Mouse (Mus musculus) limb, embryonic 13.5 days (tissue): ENCODE data around the gene Tyms. TPM values are rescaled to one million over a fixed set of nuclear protein-coding genes. Genes with fewer than 3 reads are reported as not detected.
"Not testable (repeated sequence)": the region's sequence is repeated elsewhere in the genome, so short reads cannot be mapped to it uniquely, and the experiment has no call there.

ENCODE experiments used
- ATAC-seq: fragments of 200-750 bp; cut with Nextera tagmentation; 2 replicates; pipeline ENCODE4 v1.8.0; 2017; ENCODE audit warnings: low read depth, moderate number of reproducible peaks, moderate TSS enrichment; ENCODE audit not compliant: low FRiP score
- H3K27ac ChIP-seq: fragments of 300-500 bp; sonication (generic); 2 replicates; pipeline ENCODE4 v1.5.1; 2015; ENCODE audit warnings: inconsistent platforms, mild to moderate bottlenecking, moderate library complexity
- H3K27me3 ChIP-seq: fragments of 300-500 bp; sonication (generic); 2 replicates; pipeline ENCODE4 v1.6.1; 2015; ENCODE audit warnings: mild to moderate bottlenecking, inconsistent platforms
- H3K36me3 ChIP-seq: fragments of 300-500 bp; sonication (generic); 2 replicates; pipeline ENCODE4 v1.6.1; 2015; ENCODE audit warnings: inconsistent platforms, mild to moderate bottlenecking, moderate library complexity
- H3K4me1 ChIP-seq: fragments of 300-500 bp; sonication (generic); 2 replicates; pipeline ENCODE4 v1.6.1; 2015; ENCODE audit warnings: inconsistent platforms
- H3K4me2 ChIP-seq: fragments of 300-500 bp; sonication (generic); replicated peaks from 2 replicates; pipeline ENCODE4 v1.6.1; 2015; ENCODE audit warnings: inconsistent platforms, mild to moderate bottlenecking, moderate library complexity
- H3K4me3 ChIP-seq: fragments of 300-500 bp; sonication (generic); 2 replicates; pipeline ENCODE4 v1.5.1; 2015; ENCODE audit warnings: moderate library complexity, mild to moderate bottlenecking, inconsistent platforms
- H3K9ac ChIP-seq: fragments of 300-500 bp; sonication (generic); 2 replicates; pipeline ENCODE4 v1.6.1; 2015; ENCODE audit warnings: mild to moderate bottlenecking, inconsistent platforms
- H3K9me3 ChIP-seq: fragments of 300-500 bp; sonication (generic); 2 replicates; pipeline ENCODE4 v1.6.1; 2016; ENCODE audit warnings: inconsistent platforms
- WGBS: fragments of 180-500 bp; shearing (Covaris S2); methylation state at CpG from one replicate; pipeline ENCODE4 v1.1.7; 2015; 5-methylcytosine and 5-hydroxymethylcytosine counted together
- polyA plus RNA-seq: library from polyadenylated mRNA; unstranded; fragments of >200 nt; fragmentation: Nextera tagmentation; extraction: Ambion mirVana; gene quantifications from 2 replicates; pipeline ENCODE4 v1.2.1, GENCODE M21; 2015

The Tyms gene
- polyA plus RNA-seq, 1 experiment from 2014 or later, result 295 TPM

DNA sequence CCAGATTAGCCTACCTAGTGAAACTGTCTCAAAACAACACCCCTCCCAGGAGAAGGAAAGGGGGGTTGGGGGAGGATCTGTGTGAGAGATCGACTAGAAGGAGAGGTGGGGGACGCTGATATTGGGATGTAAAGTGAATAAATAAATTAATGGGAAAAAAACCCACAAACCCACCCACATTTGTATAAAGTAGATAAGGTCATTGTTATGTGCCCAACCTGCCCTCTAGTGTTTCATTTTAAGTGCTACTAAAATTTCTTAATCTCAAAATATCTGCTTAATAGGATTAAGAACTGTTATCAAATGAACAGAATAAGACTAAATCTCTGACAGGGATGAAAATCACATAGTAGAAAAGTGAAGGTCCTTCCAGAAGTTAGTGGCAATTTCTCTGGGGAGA is 21.0 kb upstream of the Tyms start:
- Histone ChIP-seq H3K4me1 (no peaks in the 10 kb centered on the region), H3K4me2 (no peak overlapping the region), H3K4me3 (no peak overlapping the region), H3K27me3 (no peaks in the 10 kb centered on the region), H3K9ac (no peak overlapping the region), H3K27ac (no peak overlapping the region), H3K9me3 (no peaks in the 10 kb centered on the region), H3K36me3 (no peaks in the 10 kb centered on the region)
- ATAC-seq, result no peak
- 53% methylated on average over 2 of the region's 2 CpGs for WGBS

DNA sequence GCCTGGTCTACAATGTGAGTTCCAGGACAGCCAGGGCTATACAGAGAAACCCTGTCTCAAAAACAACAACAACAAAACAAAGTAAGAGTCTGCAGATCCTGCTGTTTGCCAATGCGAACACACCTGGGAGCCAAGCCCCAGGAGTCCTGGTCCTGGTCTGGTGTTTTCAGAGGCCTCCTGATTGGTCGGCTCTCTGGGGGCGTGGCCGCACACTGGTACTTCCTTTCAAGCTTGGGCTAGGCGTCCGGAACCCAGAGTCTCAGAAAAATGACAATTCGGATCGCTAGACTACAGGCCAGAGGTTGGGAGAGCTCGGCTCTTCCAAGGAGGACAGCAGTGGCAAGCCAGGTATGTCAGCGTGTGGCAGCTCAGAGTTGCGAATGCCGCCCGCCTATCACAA is 19.3 kb upstream of the Tyms start:
- ATAC-seq, result no peak
- 43% methylated on average over 13 of the region's 13 CpGs for WGBS
- no peaks in the 10 kb centered on the region for H3K36me3 ChIP-seq
- H3K27ac ChIP-seq, result no peak overlapping the region
- no peak overlapping the region for H3K9ac ChIP-seq
- H3K27me3 ChIP-seq, result no peaks in the 10 kb centered on the region
- H3K4me1 ChIP-seq, result no peaks in the 10 kb centered on the region
- 0 out of 2 replicates have a peak overlapping the region, but pooled peaks have one; percentile 2 for H3K4me2 ChIP-seq
- no peak overlapping the region for H3K4me3 ChIP-seq
- no peaks in the 10 kb centered on the region for H3K9me3 ChIP-seq

DNA sequence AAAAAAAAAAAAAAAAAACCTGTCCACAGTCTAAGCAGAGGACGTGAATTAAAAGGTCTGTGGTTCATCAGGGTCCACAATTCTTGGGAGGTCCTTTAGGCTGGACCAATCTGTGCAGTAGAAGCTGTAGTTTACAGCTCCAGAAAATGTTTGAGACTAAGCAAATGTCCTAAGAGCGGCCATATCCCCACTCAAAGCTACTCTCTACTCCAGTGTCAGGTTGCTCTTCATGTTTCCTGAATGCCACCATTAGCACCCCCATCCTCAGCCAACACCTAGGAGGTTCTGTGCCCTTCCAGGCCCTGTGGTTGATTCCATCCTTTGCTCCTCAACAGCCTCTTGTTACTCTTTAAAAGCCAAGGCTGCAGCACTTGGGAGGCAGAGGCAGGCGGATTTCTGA is 1.0 kb downstream of the Tyms start:
- 28% methylated on average over 3 of the region's 3 CpGs for WGBS
- H3K9ac ChIP-seq, result peak overlapping the region; percentile 85
- H3K36me3 ChIP-seq, result peaks cover 40% of the 10 kb centered on the region
- peak; percentile 29; the same call in 1 of the 2 replicates for ATAC-seq
- peak overlapping the region; percentile 81 for H3K4me2 ChIP-seq
- peak overlapping the region; percentile 85 for H3K4me3 ChIP-seq
- peaks cover 14% of the 10 kb centered on the region for H3K4me1 ChIP-seq
- H3K27me3 ChIP-seq, result no peaks in the 10 kb centered on the region
- H3K27ac ChIP-seq, result no peak overlapping the region
- H3K9me3 ChIP-seq, result no peaks in the 10 kb centered on the region

DNA sequence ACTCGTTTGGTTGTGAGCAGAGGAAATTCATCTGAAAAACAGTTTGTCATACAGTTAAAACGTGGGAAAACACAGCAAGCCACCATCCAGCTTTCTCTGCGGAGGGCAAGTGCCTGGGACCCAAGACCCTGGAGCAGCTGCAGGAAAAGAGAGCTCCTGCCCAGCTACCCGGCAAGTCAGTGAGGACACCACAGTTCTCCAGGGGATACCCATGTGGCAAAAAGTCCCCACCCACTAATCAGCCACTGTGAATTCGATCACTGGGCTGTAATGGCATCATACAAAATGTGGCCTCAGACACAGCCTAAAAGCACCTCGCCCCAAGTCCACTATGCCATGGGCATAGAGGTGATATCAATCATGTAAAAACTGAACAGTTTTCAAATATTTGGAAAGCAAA is 1.7 kb downstream of the Tyms start:
- Histone ChIP-seq H3K9me3 (no peaks in the 10 kb centered on the region), H3K4me2 (peak overlapping the region; percentile 81), H3K9ac (peak overlapping the region; percentile 85), H3K27ac (no peak overlapping the region), H3K36me3 (peaks cover 47% of the 10 kb centered on the region), H3K4me3 (peak overlapping the region; percentile 85), H3K27me3 (no peaks in the 10 kb centered on the region), H3K4me1 (peaks cover 14% of the 10 kb centered on the region)
- WGBS, result 73% methylated on average over 6 of the region's 6 CpGs
- no peak for ATAC-seq

DNA sequence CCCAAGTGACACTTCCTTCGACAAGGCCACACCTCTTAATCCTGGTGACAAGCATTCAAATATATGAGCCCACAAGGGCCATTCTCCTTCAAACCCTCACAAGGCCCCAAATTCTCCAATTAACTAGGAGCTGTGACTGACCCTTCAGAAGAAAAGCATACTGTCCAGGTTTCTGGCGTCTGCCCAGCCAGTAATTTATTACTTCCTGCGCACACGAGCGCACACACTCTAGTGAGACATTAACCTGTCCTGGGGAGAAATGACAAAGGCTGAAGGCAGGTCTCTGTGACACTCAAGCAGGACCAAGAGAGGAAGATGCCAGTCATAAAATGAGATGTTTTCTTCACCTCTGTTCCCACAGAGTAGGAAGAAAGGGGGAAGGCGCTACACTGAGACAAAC is 5.7 kb downstream of the Tyms start:
- no peak for ATAC-seq
- peaks cover 78% of the 10 kb centered on the region for H3K36me3 ChIP-seq
- no peak overlapping the region for H3K27ac ChIP-seq

DNA sequence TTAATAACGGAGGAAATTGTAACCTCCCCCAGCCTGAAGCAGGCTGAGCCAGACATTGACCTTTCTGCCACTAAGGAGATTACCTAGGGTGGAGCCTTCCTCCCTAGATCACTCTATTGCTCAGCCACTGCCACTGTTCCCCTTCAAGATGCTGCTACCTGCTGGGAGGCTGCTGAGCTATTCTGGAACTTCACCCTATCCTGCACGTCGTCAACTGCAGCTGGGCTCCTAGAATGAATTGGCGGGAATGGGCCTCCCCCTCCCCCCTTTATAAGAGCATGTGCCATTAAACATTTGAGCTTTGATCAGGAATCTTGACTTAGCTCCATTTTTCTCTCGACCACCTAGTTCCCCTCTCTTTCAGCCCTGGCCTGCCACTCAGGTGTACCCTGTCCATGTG is 13.8 kb downstream of the Tyms start:
- not testable (repeated sequence) for H3K9ac ChIP-seq, ATAC-seq, H3K4me1 ChIP-seq, H3K4me3 ChIP-seq, H3K27ac ChIP-seq, H3K9me3 ChIP-seq, H3K27me3 ChIP-seq, H3K4me2 ChIP-seq
- 76% methylated on average over 5 of the region's 5 CpGs for WGBS
- H3K36me3 ChIP-seq, result peaks cover 48% of the 10 kb centered on the region

More for the DNA sequence above, 5.7 kb downstream of the Tyms start:
- WGBS, result 39% methylated on average over 6 of the region's 6 CpGs
- H3K27me3 ChIP-seq, result no peaks in the 10 kb centered on the region
- no peak overlapping the region for H3K4me3 ChIP-seq
- no peaks in the 10 kb centered on the region for H3K9me3 ChIP-seq
- no peak overlapping the region for H3K4me2 ChIP-seq
- H3K4me1 ChIP-seq, result peaks cover 14% of the 10 kb centered on the region
- no peak overlapping the region for H3K9ac ChIP-seq

DNA sequence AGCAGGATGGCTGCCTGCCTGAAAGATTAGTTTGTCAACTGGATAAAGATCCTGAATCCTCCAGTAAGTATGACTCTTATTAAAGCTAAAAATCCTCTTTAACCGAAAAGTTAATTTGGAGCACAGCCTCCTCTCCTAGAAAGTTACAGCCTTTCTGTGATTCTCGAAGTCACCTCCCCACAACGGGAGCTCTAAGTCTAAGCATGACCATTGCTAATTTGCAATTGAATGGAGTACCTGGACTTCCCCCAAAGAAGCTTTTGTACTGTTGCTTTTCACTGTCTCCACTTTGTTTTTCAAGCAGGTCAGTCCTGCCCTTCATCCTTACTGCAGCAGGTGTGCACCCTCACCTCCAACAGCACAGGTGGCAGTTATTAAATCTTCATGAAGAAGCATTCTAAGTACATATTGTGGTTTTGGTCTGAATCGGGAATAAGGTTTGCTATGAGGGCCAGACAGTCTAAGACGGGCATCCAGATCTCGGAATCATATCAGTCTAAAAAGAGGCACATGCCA is 15.1 kb downstream of the Tyms start:
- no peak overlapping the region for H3K4me2 ChIP-seq
- ATAC-seq, result no peak
- H3K9ac ChIP-seq, result no peak overlapping the region
- H3K4me1 ChIP-seq, result no peaks in the 10 kb centered on the region
- no peaks in the 10 kb centered on the region for H3K27me3 ChIP-seq
- peaks cover 36% of the 10 kb centered on the region for H3K36me3 ChIP-seq
- H3K9me3 ChIP-seq, result no peaks in the 10 kb centered on the region
- H3K4me3 ChIP-seq, result no peak overlapping the region
- no peak overlapping the region for H3K27ac ChIP-seq
- WGBS, result 89% methylated on average over 6 of the region's 6 CpGs

DNA sequence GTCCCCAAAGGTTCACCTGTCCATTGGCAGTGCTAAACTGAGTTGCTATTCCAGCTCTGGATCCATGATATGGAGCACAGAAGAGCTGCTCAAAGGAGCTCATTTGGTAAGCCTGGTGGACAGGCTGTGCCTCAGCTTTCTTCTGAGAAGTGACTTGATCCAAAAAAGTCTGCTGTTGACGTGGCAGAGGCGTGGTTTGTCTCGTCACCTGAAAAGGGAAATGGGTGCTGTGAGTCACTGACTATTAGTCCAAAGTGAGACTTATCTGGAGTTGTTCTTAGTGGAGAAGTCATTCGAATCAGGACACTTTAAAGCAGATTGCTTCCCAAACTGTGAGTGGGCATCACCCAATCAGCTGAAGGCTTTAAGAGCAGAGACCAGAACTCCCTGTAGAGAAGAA is 33.6 kb downstream of the Tyms start:
- not testable (repeated sequence) for H3K4me2 ChIP-seq, H3K36me3 ChIP-seq, H3K9me3 ChIP-seq, H3K9ac ChIP-seq, H3K4me3 ChIP-seq, ATAC-seq, H3K27me3 ChIP-seq, H3K27ac ChIP-seq, H3K4me1 ChIP-seq
- 83% methylated on average over 4 of the region's 4 CpGs for WGBS

DNA sequence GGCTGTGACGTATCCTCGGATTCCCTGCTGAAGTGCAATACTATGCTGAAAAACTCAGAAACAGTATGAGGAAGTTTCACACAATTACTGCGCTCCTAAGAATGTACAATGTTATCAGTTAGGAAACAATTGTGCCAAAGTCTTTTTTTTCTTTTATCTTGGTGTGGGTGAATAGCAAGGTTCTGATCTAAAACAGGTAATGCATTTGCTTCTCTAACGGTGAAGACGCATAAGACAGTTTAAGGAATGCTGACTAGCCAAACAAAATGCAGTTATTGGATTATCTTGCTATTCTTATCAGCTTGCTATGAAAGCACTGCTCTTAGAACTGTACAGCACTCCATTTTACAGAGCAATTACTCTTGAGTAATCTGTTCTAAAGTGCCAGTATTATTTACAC is 34.1 kb downstream of the Tyms start:
- 91% methylated on average over 5 of the region's 5 CpGs for WGBS
- not testable (repeated sequence) for H3K4me1 ChIP-seq, H3K36me3 ChIP-seq, H3K4me3 ChIP-seq, H3K27ac ChIP-seq, ATAC-seq, H3K4me2 ChIP-seq, H3K9ac ChIP-seq, H3K9me3 ChIP-seq, H3K27me3 ChIP-seq

DNA sequence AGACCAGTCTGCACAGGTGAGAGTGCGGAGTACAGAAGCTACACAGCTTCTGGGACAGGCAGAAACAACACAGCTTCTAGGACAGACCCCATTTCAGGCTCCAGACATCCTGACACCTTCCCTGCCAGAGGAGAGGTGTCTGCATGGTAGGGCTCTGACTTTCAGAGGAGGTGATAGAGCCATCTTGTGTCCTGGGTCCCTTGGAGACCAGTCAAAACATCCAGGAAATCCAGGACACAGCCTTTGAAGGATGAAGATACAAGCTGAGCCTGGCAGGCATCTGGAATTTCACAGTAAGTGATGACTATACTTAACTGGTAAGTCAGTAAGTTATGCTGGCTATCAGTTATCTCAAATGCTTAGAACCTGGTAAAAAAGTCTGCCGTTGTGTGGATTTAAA is 36.3 kb downstream of the Tyms start:
- not testable (repeated sequence) for H3K4me3 ChIP-seq, H3K36me3 ChIP-seq, H3K4me2 ChIP-seq, ATAC-seq, H3K27ac ChIP-seq, H3K4me1 ChIP-seq, H3K9ac ChIP-seq, H3K27me3 ChIP-seq, H3K9me3 ChIP-seq
- 89% methylated on average over 2 of the region's 2 CpGs for WGBS

DNA sequence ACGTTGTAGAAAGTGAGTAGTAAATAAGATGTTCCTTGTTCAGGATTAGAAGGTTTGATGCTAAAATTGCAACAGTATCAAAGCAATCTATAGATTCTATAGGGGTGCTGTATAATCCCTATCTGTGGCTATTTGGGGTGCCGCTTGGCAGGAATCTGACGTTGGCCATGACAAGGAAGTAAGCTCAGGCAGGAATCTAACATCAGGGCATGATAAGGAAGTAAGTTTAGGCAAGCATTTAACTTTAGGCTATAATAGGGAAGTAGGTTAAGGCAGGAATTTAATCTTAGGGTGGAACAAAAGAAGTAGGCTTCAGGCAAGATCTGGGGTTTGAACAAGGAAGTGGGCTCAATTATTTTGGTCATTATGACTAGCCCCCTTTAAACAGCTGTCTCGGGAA is 37.6 kb downstream of the Tyms start:
- H3K9ac ChIP-seq, H3K4me1 ChIP-seq, H3K4me3 ChIP-seq, H3K27ac ChIP-seq, H3K9me3 ChIP-seq, H3K36me3 ChIP-seq, ATAC-seq, H3K4me2 ChIP-seq, H3K27me3 ChIP-seq: not testable (repeated sequence)
- WGBS, result 80% methylated on average over 4 of the region's 4 CpGs

DNA sequence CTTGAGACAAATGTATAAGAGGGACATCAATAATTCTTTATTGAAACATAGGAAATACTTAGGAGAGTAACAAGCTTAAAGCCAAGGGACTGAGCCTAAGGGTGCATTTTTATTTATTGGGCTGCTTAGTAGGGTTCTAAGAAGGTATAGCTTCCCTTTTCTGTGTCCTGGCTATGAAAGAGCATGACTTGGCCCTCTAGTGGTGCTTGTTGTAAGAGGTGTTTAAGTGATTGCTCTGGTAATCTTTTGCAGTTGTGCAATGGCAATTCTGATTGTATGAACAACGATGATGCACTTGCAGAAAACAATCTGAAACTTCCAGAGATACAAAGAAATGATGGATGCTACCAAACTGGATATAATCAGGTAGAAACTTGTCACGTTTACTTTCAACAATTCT is 58.8 kb downstream of the Tyms start:
- Histone ChIP-seq H3K4me2 (no peak overlapping the region), H3K9ac (no peak overlapping the region), H3K27me3 (no peaks in the 10 kb centered on the region), H3K27ac (no peak overlapping the region), H3K36me3 (no peaks in the 10 kb centered on the region), H3K9me3 (no peaks in the 10 kb centered on the region), H3K4me3 (no peak overlapping the region), H3K4me1 (peaks cover 4% of the 10 kb centered on the region; the same call in 1 of the 2 replicates)
- 62% methylated on average over 2 of the region's 2 CpGs for WGBS
- ATAC-seq, result no peak

DNA sequence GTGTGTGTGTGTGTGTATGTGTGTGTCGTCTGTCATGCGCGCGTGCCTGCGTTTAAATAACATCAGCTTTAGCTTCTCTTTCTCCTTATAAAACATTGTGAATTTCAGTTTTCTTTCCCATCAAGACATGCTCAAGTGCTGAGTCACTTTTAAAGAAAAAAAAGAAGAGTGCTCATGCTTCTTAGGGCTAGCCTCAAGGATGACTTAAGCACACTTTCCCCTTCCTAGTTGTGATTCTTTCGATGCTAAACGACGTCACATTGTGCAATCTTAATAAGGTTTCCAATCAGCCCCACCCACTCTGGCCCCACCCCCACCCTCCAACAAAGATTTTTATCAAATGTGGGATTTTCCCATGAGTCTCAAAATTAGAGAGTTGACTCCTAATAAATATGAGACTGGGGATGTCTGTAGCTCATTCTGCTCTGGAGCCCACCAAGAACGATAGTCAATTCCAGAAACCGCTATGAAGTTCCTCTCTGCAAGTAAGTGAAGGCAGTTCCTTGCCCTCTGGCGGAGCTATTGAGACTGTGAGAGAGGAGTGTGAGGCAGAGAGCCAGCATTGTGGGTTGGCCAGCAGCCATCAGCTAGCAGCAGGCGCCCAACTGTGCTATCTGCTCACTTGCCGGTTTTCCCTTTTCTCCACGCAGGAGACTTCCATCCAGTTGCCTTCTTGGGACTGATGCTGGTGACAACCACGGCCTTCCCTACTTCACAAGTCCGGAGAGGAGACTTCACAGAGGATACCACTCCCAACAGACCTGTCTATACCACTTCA is 60.5 kb downstream of the Tyms start, which contains the start of gene Il6:
Gene Il6 (plus strand): TSS at position 389 of the 778 bp plus-strand sequence.
- no peak within 1 kb of the TSS for H3K4me2 ChIP-seq
- H3K36me3 ChIP-seq, result no peaks in the 10 kb centered on the region
- no peak within 1 kb of the TSS for H3K27ac ChIP-seq
- H3K4me1 ChIP-seq, result peaks cover 4% of the 10 kb centered on the region; the same call in 1 of the 2 replicates
- H3K9ac ChIP-seq, result no peak within 1 kb of the TSS
- H3K4me3 ChIP-seq, result no peak within 1 kb of the TSS
- 56% methylated on average over 16 of the region's 16 CpGs for WGBS
- H3K27me3 ChIP-seq, result no peaks in the 10 kb centered on the region
- peak; percentile 73; the same call in 1 of the 2 replicates for ATAC-seq
- no peaks in the 10 kb centered on the region for H3K9me3 ChIP-seq
